Mouse (Mus musculus) midbrain, embryonic 16.5 days (tissue): ENCODE measurements around the gene Emc8. TPM values are rescaled to one million over a fixed set of nuclear protein-coding genes. Genes with fewer than 3 reads are reported as not detected.
A peak's percentile ranks its signal among the peaks of the same experiment; 100 is the strongest.

ENCODE experiments used
- ATAC-seq: fragments of 200-750 bp; cut with Nextera tagmentation; 2 replicates; pipeline ENCODE4 v1.8.0; 2017; ENCODE audit warnings: moderate TSS enrichment
- H3K27ac ChIP-seq: fragments of 300-500 bp; sonication (generic); 2 replicates; pipeline ENCODE4 v1.5.1; 2014; ENCODE audit warnings: mild to moderate bottlenecking, low read length, mixed read lengths
- H3K27me3 ChIP-seq: fragments of 300-500 bp; sonication (generic); 2 replicates; pipeline ENCODE4 v1.6.1; 2014; ENCODE audit warnings: low read depth, low read length, mixed read lengths; ENCODE audit not compliant: control insufficient read depth, insufficient read depth
- H3K36me3 ChIP-seq: fragments of 300-500 bp; sonication (generic); 2 replicates; pipeline ENCODE4 v1.6.1; 2014; ENCODE audit warnings: mild to moderate bottlenecking, low read length, moderate library complexity, mixed read lengths; ENCODE audit not compliant: control insufficient read depth, insufficient read depth
- H3K4me1 ChIP-seq: fragments of 300-500 bp; sonication (generic); 2 replicates; pipeline ENCODE4 v1.6.1; 2014; ENCODE audit warnings: mild to moderate bottlenecking, low read length, mixed read lengths; ENCODE audit not compliant: control insufficient read depth, insufficient read depth
- H3K4me2 ChIP-seq: fragments of 300-500 bp; sonication (generic); 2 replicates; pipeline ENCODE4 v1.6.1; 2014; ENCODE audit warnings: mild to moderate bottlenecking, low read length, mixed read lengths
- H3K4me3 ChIP-seq: fragments of 300-500 bp; sonication (generic); 2 replicates; pipeline ENCODE4 v1.5.1; 2014; ENCODE audit warnings: low read depth, mild to moderate bottlenecking, low read length, moderate library complexity, mixed read lengths
- H3K9ac ChIP-seq: fragments of 300-500 bp; sonication (generic); 2 replicates; pipeline ENCODE4 v1.6.1; 2014; ENCODE audit warnings: low read depth, low read length, mixed read lengths
- H3K9me3 ChIP-seq: fragments of 300-500 bp; sonication (generic); replicated peaks from 2 replicates; pipeline ENCODE4 v1.6.1; 2014; ENCODE audit warnings: mild to moderate bottlenecking, low read length, mixed read lengths; ENCODE audit not compliant: control insufficient read depth, poor library complexity, severe bottlenecking
- WGBS: fragments of 180-500 bp; shearing (Covaris S2); extraction: QIAGEN DNeasy Blood & Tissue Kit; methylation state at CpG from one replicate; pipeline ENCODE4 v1.1.7; 2014; 5-methylcytosine and 5-hydroxymethylcytosine counted together
- polyA plus RNA-seq: library from polyadenylated mRNA; unstranded; fragments of >200 nt; fragmentation: Nextera tagmentation; extraction: Ambion mirVana; gene quantifications from 2 replicates; pipeline ENCODE4 v1.2.1, GENCODE M21; 2015

Emc8 gene
- polyA plus RNA-seq, 1 experiment from 2014 or later, result 99.5 TPM

GRCm38 (mm10) chr8:120634329-120634839 lies 34.0 kb downstream of the Emc8 start:
- no peaks in the 10 kb centered on the region; the same call in 1 of the 2 replicates for H3K27me3 ChIP-seq
- H3K9ac ChIP-seq, result peak overlapping the region; percentile 84
- H3K36me3 ChIP-seq, result no peaks in the 10 kb centered on the region
- peak; percentile 44; the same call in 1 of the 2 replicates for ATAC-seq
- under 1% methylated on average over 24 of the region's 42 CpGs for WGBS
- H3K9me3 ChIP-seq, result no peaks in the 10 kb centered on the region
- peaks cover 12% of the 10 kb centered on the region; the same call in 1 of the 2 replicates for H3K4me1 ChIP-seq
- 0 out of 2 replicates have a peak overlapping the region, but pooled peaks have one; percentile 18 for H3K27ac ChIP-seq
- peak overlapping the region; percentile 95 for H3K4me2 ChIP-seq
- peak overlapping the region; percentile 77 for H3K4me3 ChIP-seq

- peak overlapping the region; percentile 84 for H3K9ac ChIP-seq
- no peaks in the 10 kb centered on the region for H3K36me3 ChIP-seq
- under 1% methylated on average over 42 of the region's 44 CpGs for WGBS
- H3K4me3 ChIP-seq, result peak overlapping the region; percentile 77
- H3K9me3 ChIP-seq, result no peaks in the 10 kb centered on the region
- peak overlapping the region; percentile 95 for H3K4me2 ChIP-seq
- peak; percentile 44 for ATAC-seq
- H3K27ac ChIP-seq, result 0 out of 2 replicates have a peak overlapping the region, but pooled peaks have one; percentile 18
- no peaks in the 10 kb centered on the region; the same call in 1 of the 2 replicates for H3K27me3 ChIP-seq
- peaks cover 12% of the 10 kb centered on the region; the same call in 1 of the 2 replicates for H3K4me1 ChIP-seq
These were observed 34.6 kb downstream of the Emc8 start for GRCm38 (mm10) chr8:120633665-120634271.

- 20% methylated on average over 17 of the region's 17 CpGs for WGBS
- Histone ChIP-seq H3K9ac (peak overlapping the region; percentile 84), H3K4me3 (peak overlapping the region; percentile 77), H3K27ac (no peak overlapping the region), H3K27me3 (no peaks in the 10 kb centered on the region; the same call in 1 of the 2 replicates), H3K4me1 (peaks cover 12% of the 10 kb centered on the region; the same call in 1 of the 2 replicates), H3K4me2 (peak overlapping the region; percentile 95), H3K9me3 (no peaks in the 10 kb centered on the region), H3K36me3 (no peaks in the 10 kb centered on the region)
- ATAC-seq, result peak; percentile 6; the same call in 1 of the 2 replicates
These were observed 35.3 kb downstream of the Emc8 start for GRCm38 (mm10) chr8:120632969-120633664.

- Histone ChIP-seq H3K27me3 (no peaks in the 10 kb centered on the region; the same call in 1 of the 2 replicates), H3K36me3 (no peaks in the 10 kb centered on the region), H3K9me3 (no peaks in the 10 kb centered on the region), H3K4me3 (no peak overlapping the region), H3K4me1 (peaks cover 12% of the 10 kb centered on the region; the same call in 1 of the 2 replicates), H3K4me2 (no peak overlapping the region), H3K27ac (no peak overlapping the region), H3K9ac (no peak overlapping the region)
- no peak for ATAC-seq
- 74% methylated on average over 21 of the region's 21 CpGs for WGBS
These were observed 36.7 kb downstream of the Emc8 start for GRCm38 (mm10) chr8:120631441-120632375.

- Histone ChIP-seq H3K9ac (no peak overlapping the region), H3K4me1 (peaks cover 12% of the 10 kb centered on the region; the same call in 1 of the 2 replicates), H3K9me3 (no peaks in the 10 kb centered on the region), H3K4me3 (no peak overlapping the region), H3K27me3 (no peaks in the 10 kb centered on the region; the same call in 1 of the 2 replicates), H3K27ac (no peak overlapping the region), H3K4me2 (no peak overlapping the region), H3K36me3 (no peaks in the 10 kb centered on the region)
- 60% methylated on average over 6 of the region's 6 CpGs for WGBS
- no peak for ATAC-seq
These were observed 37.5 kb downstream of the Emc8 start for GRCm38 (mm10) chr8:120630848-120631247.

- Histone ChIP-seq H3K9ac (no peak overlapping the region), H3K27ac (no peak overlapping the region), H3K4me2 (no peak overlapping the region), H3K36me3 (no peaks in the 10 kb centered on the region), H3K4me3 (no peak overlapping the region), H3K4me1 (peaks cover 12% of the 10 kb centered on the region; the same call in 1 of the 2 replicates), H3K9me3 (no peaks in the 10 kb centered on the region), H3K27me3 (no peaks in the 10 kb centered on the region; the same call in 1 of the 2 replicates)
- 41% methylated on average over 5 of the region's 5 CpGs for WGBS
- no peak for ATAC-seq
These were observed 38.3 kb downstream of the Emc8 start for GRCm38 (mm10) chr8:120630031-120630430.

GRCm38 (mm10) chr8:120627298-120627697 lies 41.1 kb downstream of the Emc8 start:
- H3K4me3 ChIP-seq, result no peak overlapping the region
- no peaks in the 10 kb centered on the region for H3K9me3 ChIP-seq
- no peak overlapping the region for H3K9ac ChIP-seq
- H3K36me3 ChIP-seq, result no peaks in the 10 kb centered on the region
- H3K27ac ChIP-seq, result no peak overlapping the region
- H3K27me3 ChIP-seq, result no peaks in the 10 kb centered on the region
- WGBS, result 78% methylated on average over 5 of the region's 5 CpGs
- H3K4me1 ChIP-seq, result no peaks in the 10 kb centered on the region
- ATAC-seq, result no peak
- H3K4me2 ChIP-seq, result no peak overlapping the region

GRCm38 (mm10) chr8:120626461-120626860 lies 41.9 kb downstream of the Emc8 start:
- H3K27me3 ChIP-seq, result no peaks in the 10 kb centered on the region
- H3K4me3 ChIP-seq, result no peak overlapping the region
- no peak overlapping the region for H3K4me2 ChIP-seq
- ATAC-seq, result no peak
- peaks cover 2% of the 10 kb centered on the region; the same call in 1 of the 2 replicates for H3K4me1 ChIP-seq
- no peak overlapping the region for H3K9ac ChIP-seq
- no peak overlapping the region for H3K27ac ChIP-seq
- no peaks in the 10 kb centered on the region for H3K9me3 ChIP-seq
- H3K36me3 ChIP-seq, result no peaks in the 10 kb centered on the region
- 69% methylated on average over 11 of the region's 11 CpGs for WGBS
